Mouse (Mus musculus): Measurements from ENCODE around the gene Gm17079. TPM values are rescaled to one million over a fixed set of nuclear protein-coding genes. Genes with fewer than 3 reads are reported as not detected.
"Not testable (repeated sequence)": the region's sequence is repeated elsewhere in the genome, so short reads cannot be mapped to it uniquely, and the experiment has no call there.

The Gm17079 gene
- total RNA-seq (2014; rRNA removed) (not detected in 2 replicates), polyA plus RNA-seq (2012; rRNA removed) (not detected in 2 replicates)

GRCm38 (mm10) chr14:51695368-51695767 lies at the start of gene Gm17079:
Gene Gm17079 (minus strand): TSS chr14:51695468.
- not testable (repeated sequence) for H3K4me1 ChIP-seq (ENCODE audit: control insufficient read depth, insufficient read depth, low read length); H3K4me3 ChIP-seq (ENCODE audit: insufficient read depth, low read depth, low read length); H3K36me3 ChIP-seq (ENCODE audit: control insufficient read depth, insufficient read depth, low read length); H3K79me2 ChIP-seq (ENCODE audit: control insufficient read depth, insufficient read depth, low read length); DNase-seq (ENCODE audit: extremely low read depth, low read depth, low spot score); H3K27me3 ChIP-seq (ENCODE audit: control insufficient read depth, insufficient read depth, low read length); H3K27ac ChIP-seq (replicated peaks; ENCODE audit: insufficient read depth, low read depth, low read length); H3K9ac ChIP-seq (ENCODE audit: low read depth, low read length)
- 81% methylated on average over 1 of the region's 2 CpGs for WGBS

- no peak overlapping the region for H3K9ac ChIP-seq (ENCODE audit: low read depth, low read length)
- 2% methylated on average over 42 of the region's 42 CpGs for WGBS
- H3K36me3 ChIP-seq (ENCODE audit: control insufficient read depth, insufficient read depth, low read length): no peaks in the 10 kb centered on the region
- no peak overlapping the region for H3K27ac ChIP-seq (replicated peaks; ENCODE audit: insufficient read depth, low read depth, low read length)
- no peak for DNase-seq (ENCODE audit: extremely low read depth, low read depth, low spot score)
- no peak for TF ChIP-seq CTCF (IDR thresholded peaks at IDR 0.05; ENCODE audit: low read depth, low read length)
- TF ChIP-seq POLR2A (IDR thresholded peaks at IDR 0.05; ENCODE audit: extremely low read depth, insufficient read depth, low read length): no peak
- H3K4me3 ChIP-seq (ENCODE audit: insufficient read depth, low read depth, low read length): no peak overlapping the region
- H3K27me3 ChIP-seq (ENCODE audit: control insufficient read depth, insufficient read depth, low read length): peaks cover 19% of the 10 kb centered on the region; the same call in 1 of the 2 replicates
- H3K4me1 ChIP-seq (ENCODE audit: control insufficient read depth, insufficient read depth, low read length): no peaks in the 10 kb centered on the region
- H3K79me2 ChIP-seq (ENCODE audit: control insufficient read depth, insufficient read depth, low read length): no peaks in the 10 kb centered on the region
These were observed 45.3 kb upstream of the Gm17079 start for GRCm38 (mm10) chr14:51740347-51741170.

GRCm38 (mm10) chr14:51739150-51739993 lies 44.1 kb upstream of the Gm17079 start:
- no peak overlapping the region for H3K4me3 ChIP-seq (ENCODE audit: insufficient read depth, low read depth, low read length)
- H3K27ac ChIP-seq (replicated peaks; ENCODE audit: insufficient read depth, low read depth, low read length): no peak overlapping the region
- 3% methylated on average over 24 of the region's 24 CpGs for WGBS
- no peak overlapping the region for H3K9ac ChIP-seq (ENCODE audit: low read depth, low read length)
- no peaks in the 10 kb centered on the region for H3K79me2 ChIP-seq (ENCODE audit: control insufficient read depth, insufficient read depth, low read length)
- no peaks in the 10 kb centered on the region for H3K4me1 ChIP-seq (ENCODE audit: control insufficient read depth, insufficient read depth, low read length)
- TF ChIP-seq POLR2A (IDR thresholded peaks at IDR 0.05; ENCODE audit: extremely low read depth, insufficient read depth, low read length) (no peak), CTCF (IDR thresholded peaks at IDR 0.05; ENCODE audit: low read depth, low read length) (no peak)
- DNase-seq (ENCODE audit: extremely low read depth, low read depth, low spot score): no peak
- H3K36me3 ChIP-seq (ENCODE audit: control insufficient read depth, insufficient read depth, low read length): no peaks in the 10 kb centered on the region
- peaks cover 19% of the 10 kb centered on the region; the same call in 1 of the 2 replicates for H3K27me3 ChIP-seq (ENCODE audit: control insufficient read depth, insufficient read depth, low read length)

GRCm38 (mm10) chr14:51738411-51739149 lies 43.3 kb upstream of the Gm17079 start:
- Histone ChIP-seq H3K4me1 (ENCODE audit: control insufficient read depth, insufficient read depth, low read length) (no peaks in the 10 kb centered on the region), H3K27me3 (ENCODE audit: control insufficient read depth, insufficient read depth, low read length) (peaks cover 19% of the 10 kb centered on the region; the same call in 1 of the 2 replicates), H3K79me2 (ENCODE audit: control insufficient read depth, insufficient read depth, low read length) (no peaks in the 10 kb centered on the region), H3K36me3 (ENCODE audit: control insufficient read depth, insufficient read depth, low read length) (no peaks in the 10 kb centered on the region), H3K9ac (ENCODE audit: low read depth, low read length) (no peak overlapping the region), H3K27ac (replicated peaks; ENCODE audit: insufficient read depth, low read depth, low read length) (no peak overlapping the region), H3K4me3 (ENCODE audit: insufficient read depth, low read depth, low read length) (no peak overlapping the region)
- no peak for DNase-seq (ENCODE audit: extremely low read depth, low read depth, low spot score)
- WGBS: 5% methylated on average over 29 of the region's 29 CpGs
- TF ChIP-seq CTCF (IDR thresholded peaks at IDR 0.05; ENCODE audit: low read depth, low read length): no peak
- TF ChIP-seq POLR2A (IDR thresholded peaks at IDR 0.05; ENCODE audit: extremely low read depth, insufficient read depth, low read length): no peak

- Histone ChIP-seq H3K36me3 (ENCODE audit: control insufficient read depth, insufficient read depth, low read length) (no peaks in the 10 kb centered on the region), H3K79me2 (ENCODE audit: control insufficient read depth, insufficient read depth, low read length) (no peaks in the 10 kb centered on the region), H3K4me1 (ENCODE audit: control insufficient read depth, insufficient read depth, low read length) (no peaks in the 10 kb centered on the region), H3K4me3 (ENCODE audit: insufficient read depth, low read depth, low read length) (no peak overlapping the region), H3K27me3 (ENCODE audit: control insufficient read depth, insufficient read depth, low read length) (peaks cover 19% of the 10 kb centered on the region; the same call in 1 of the 2 replicates), H3K9ac (ENCODE audit: low read depth, low read length) (no peak overlapping the region), H3K27ac (replicated peaks; ENCODE audit: insufficient read depth, low read depth, low read length) (no peak overlapping the region)
- no peak for TF ChIP-seq CTCF (IDR thresholded peaks at IDR 0.05; ENCODE audit: low read depth, low read length)
- no peak for DNase-seq (ENCODE audit: extremely low read depth, low read depth, low spot score)
- WGBS: 14% methylated on average over 12 of the region's 12 CpGs
These were observed 42.7 kb upstream of the Gm17079 start for GRCm38 (mm10) chr14:51737967-51738366.

Data from liver, adult 2 months (tissue).